Mouse (Mus musculus) heart, adult 8-10 months (tissue): ENCODE data around the gene Upk1a. TPM values are rescaled to one million over a fixed set of nuclear protein-coding genes. Genes with fewer than 3 reads are reported as not detected.

Experiments
- DNase-seq: peaks from one replicate; pipeline ENCODE4 v3.0.0; 2022; ENCODE audit warnings: low spot score
- total RNA-seq, 4 experiments: library from RNA; stranded (reverse); gene quantifications; 2 replicates each; pipeline ENCODE4 v1.2.4; 2022

The Upk1a gene
- total RNA-seq, 4 experiments from 2014 or later = 0.19 TPM; not detected in 3

GRCm38 (mm10) chr7:30604424-30604823 is 8.2 kb downstream of the Upk1a start:
- no peak for DNase-seq

GRCm38 (mm10) chr7:30602583-30602982 is 10.1 kb downstream of the Upk1a start:
- DNase-seq = no peak

- DNase-seq = no peak
Measured at GRCm38 (mm10) chr7:30600651-30601050, 12.0 kb downstream of the Upk1a start.

GRCm38 (mm10) chr7:30599933-30600353 is 12.7 kb downstream of the Upk1a start:
- DNase-seq = peak; percentile 67

- no peak for DNase-seq
Measured at GRCm38 (mm10) chr7:30598786-30599185, 13.9 kb downstream of the Upk1a start, which contains the start of gene Zbtb32. Gene Zbtb32 (minus strand): TSS chr7:30598909.

GRCm38 (mm10) chr7:30596811-30597210 is 15.8 kb downstream of the Upk1a start:
- no peak for DNase-seq

GRCm38 (mm10) chr7:30596093-30596492 is 16.6 kb downstream of the Upk1a start:
- no peak for DNase-seq

GRCm38 (mm10) chr7:30594510-30595024 is 18.1 kb downstream of the Upk1a start:
- DNase-seq = no peak

GRCm38 (mm10) chr7:30593579-30594509 is 18.8 kb downstream of the Upk1a start:
- DNase-seq = no peak

GRCm38 (mm10) chr7:30592772-30593423 is 19.7 kb downstream of the Upk1a start:
- no peak for DNase-seq

- no peak for DNase-seq
Measured at GRCm38 (mm10) chr7:30591605-30591951, 21.1 kb downstream of the Upk1a start.

GRCm38 (mm10) chr7:30590927-30591604 is 21.6 kb downstream of the Upk1a start:
- no peak for DNase-seq

GRCm38 (mm10) chr7:30589435-30590301 is 23.0 kb downstream of the Upk1a start:
- DNase-seq = peak; percentile 87

- DNase-seq = peak; percentile 96
Measured at GRCm38 (mm10) chr7:30588676-30589434, 23.8 kb downstream of the Upk1a start, which contains the start of gene Kmt2b. Gene Kmt2b (minus strand): TSS chr7:30588726.

GRCm38 (mm10) chr7:30587842-30588667 is 24.6 kb downstream of the Upk1a start:
- DNase-seq = no peak

- no peak for DNase-seq
Measured at GRCm38 (mm10) chr7:30586455-30587020, 26.1 kb downstream of the Upk1a start.

- no peak for DNase-seq
Measured at GRCm38 (mm10) chr7:30585170-30585569, 27.5 kb downstream of the Upk1a start.

- no peak for DNase-seq
Measured at GRCm38 (mm10) chr7:30584339-30584738, 28.3 kb downstream of the Upk1a start.

- DNase-seq = no peak
Measured at GRCm38 (mm10) chr7:30581547-30581946, 31.1 kb downstream of the Upk1a start.
